Mouse (Mus musculus) thymus, adult 18-20 months (tissue): Measurements from ENCODE around the gene Zfp14.

Experiments used
- DNase-seq, 2 experiments: peaks; one replicate each; pipeline ENCODE4 v3.0.0; 2022; ENCODE audit warnings: mixed read lengths in 2 of 2

The Zfp14 gene

GRCm38 (mm10) chr7:30027331-30027730 lies 23.8 kb downstream of the Zfp14 start:
- DNase-seq, result no peak

- DNase-seq, result no peak
Measured at GRCm38 (mm10) chr7:30025358-30025757, 25.8 kb downstream of the Zfp14 start.

GRCm38 (mm10) chr7:30023800-30024199 lies 27.4 kb downstream of the Zfp14 start:
- DNase-seq, result no peak

GRCm38 (mm10) chr7:30023324-30023723 lies 27.9 kb downstream of the Zfp14 start:
- no peak for DNase-seq

- DNase-seq, result no peak
Measured at GRCm38 (mm10) chr7:30019543-30019942, 31.6 kb downstream of the Zfp14 start.

GRCm38 (mm10) chr7:30017226-30017625 lies 34.0 kb downstream of the Zfp14 start:
- no peak for DNase-seq

- DNase-seq, result peak in 1 of 2 experiments; percentile 21
Measured at GRCm38 (mm10) chr7:30012956-30013363, 38.2 kb downstream of the Zfp14 start.

GRCm38 (mm10) chr7:30010551-30011195 lies 40.5 kb downstream of the Zfp14 start:
- DNase-seq, result no peak

- no peak for DNase-seq
Measured at GRCm38 (mm10) chr7:30009321-30010085, 41.7 kb downstream of the Zfp14 start.

- no peak for DNase-seq
Measured at GRCm38 (mm10) chr7:30008020-30008690, 43.0 kb downstream of the Zfp14 start.

GRCm38 (mm10) chr7:30007601-30008000 lies 43.6 kb downstream of the Zfp14 start:
- DNase-seq, result no peak

GRCm38 (mm10) chr7:30000601-30001000 lies 50.6 kb downstream of the Zfp14 start:
- no peak for DNase-seq

GRCm38 (mm10) chr7:29995134-29995533 lies 56.0 kb downstream of the Zfp14 start:
- DNase-seq, result no peak

GRCm38 (mm10) chr7:29993340-29993739 lies 57.8 kb downstream of the Zfp14 start:
- no peak for DNase-seq

GRCm38 (mm10) chr7:29992698-29993097 lies 58.5 kb downstream of the Zfp14 start:
- DNase-seq, result no peak

GRCm38 (mm10) chr7:29989031-29989430 lies 62.1 kb downstream of the Zfp14 start:
- DNase-seq, result no peak

GRCm38 (mm10) chr7:29987551-29987950 lies 63.6 kb downstream of the Zfp14 start:
- no peak for DNase-seq
